Mouse (Mus musculus): ENCODE data around the gene Bbs2. TPM values are rescaled to one million over a fixed set of nuclear protein-coding genes. Genes with fewer than 3 reads are reported as not detected.

Bbs2 gene
- total and polyA plus RNA-seq, 3 experiments = 10.0 to 13.0 (median 12.0) TPM

GRCm38 (mm10) chr8:94057157-94057854 is 41.4 kb downstream of the Bbs2 start (continued):
- no peak for TF ChIP-seq ZC3H11A (IDR thresholded peaks at IDR 0.05; ENCODE audit: low read depth, low read length)
- no peak for TF ChIP-seq POLR2AphosphoS2 (IDR thresholded peaks at IDR 0.05; ENCODE audit: low read depth, low read length)

DNA sequence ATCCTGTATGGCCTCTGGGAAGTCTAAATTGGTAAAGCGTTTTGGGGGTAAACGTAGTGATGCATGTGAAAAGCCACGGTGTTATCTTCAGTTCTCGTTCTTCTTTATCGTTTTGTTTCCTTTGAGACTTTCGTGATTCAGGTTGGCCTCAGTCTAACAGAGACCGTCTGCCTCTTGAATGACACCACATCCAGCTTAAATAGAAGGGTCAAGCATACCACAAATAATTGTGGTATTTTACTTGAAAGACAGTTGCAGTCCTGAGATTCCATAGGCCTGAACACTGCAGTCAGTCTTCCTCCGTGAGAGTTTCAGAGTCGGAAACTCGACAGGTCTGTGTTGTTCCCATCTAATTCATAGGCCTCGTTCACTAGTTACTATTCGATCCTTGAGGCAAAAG is 46.0 kb downstream of the Bbs2 start:
- H3K27me3 ChIP-seq (replicated peaks) = no peaks in the 10 kb centered on the region
- dilution Hi-C loops (cut with MboI; ENCODE audit: extremely low pct_ligation_motif_present, extremely low pct_unique_long_range_greater_than_20kb, low sequenced_read_pairs) (no loop called here), in situ Hi-C loops (cut with MboI; ENCODE audit: low pct_ligation_motif_present, low pct_unique_long_range_greater_than_20kb, low sequenced_read_pairs) (no loop called here)
- peaks cover 46 to 83% of the 10 kb centered on the region in 2 experiments for H3K36me3 ChIP-seq (replicated peaks in 1 of 2; ENCODE audit: control insufficient read depth in 1 of 2, insufficient read depth in 1 of 2, low read length in 1 of 2)
- DNase-seq (ENCODE audit: extremely low read depth) = no peak
- H3K9ac ChIP-seq (ENCODE audit: insufficient read depth, low read depth) = no peak overlapping the region
- TF ChIP-seq ZKSCAN1 (IDR thresholded peaks at IDR 0.05; ENCODE audit: borderline replicate concordance, low read depth, low read length) = no peak
- TF ChIP-seq MAX (IDR thresholded peaks at IDR 0.05; ENCODE audit: low read length) = no peak
- TF ChIP-seq JUND (conservative IDR thresholded peaks at IDR 0.05; ENCODE audit: low read depth, low read length) = no peak
- no peak for TF ChIP-seq POLR2A (IDR thresholded peaks at IDR 0.05; ENCODE audit: low read depth, low read length)
- TF ChIP-seq ELF1 (IDR thresholded peaks at IDR 0.05; ENCODE audit: low read depth, low read length) = no peak
- TF ChIP-seq EP300 (IDR thresholded peaks at IDR 0.05; ENCODE audit: low read length) = no peak
- no peak for TF ChIP-seq USF2 (conservative IDR thresholded peaks at IDR 0.05; ENCODE audit: low read depth, low read length)
- TF ChIP-seq NRF1 (IDR thresholded peaks at IDR 0.05; ENCODE audit: low read depth, low read length) = no peak
- no peak for TF ChIP-seq RCOR1 (conservative IDR thresholded peaks at IDR 0.05; ENCODE audit: low read depth, low read length)
- TF ChIP-seq RAD21 (IDR thresholded peaks at IDR 0.05; ENCODE audit: low read depth, low read length) = no peak
- TF ChIP-seq MYC (IDR thresholded peaks at IDR 0.05; ENCODE audit: low read depth, low read length) = no peak
- TF ChIP-seq MAZ (IDR thresholded peaks at IDR 0.05; ENCODE audit: low read depth, low read length) = no peak
- no peak for TF ChIP-seq CHD1 (IDR thresholded peaks at IDR 0.05; ENCODE audit: low read depth, low read length)
- TF ChIP-seq USF1 (IDR thresholded peaks at IDR 0.05; ENCODE audit: low read depth, low read length) = no peak
- no peak for TF ChIP-seq MXI1 (IDR thresholded peaks at IDR 0.05; ENCODE audit: low read depth, low read length)
- no peak for TF ChIP-seq ETS1 (conservative IDR thresholded peaks at IDR 0.05; ENCODE audit: low read depth, low read length)
- no peak for TF ChIP-seq CTCF (conservative IDR thresholded peaks at IDR 0.05 in 1 of 2, IDR thresholded peaks at IDR 0.05 in 1 of 2; ENCODE audit: low read depth in 2 of 2, low read length in 2 of 2)
- TF ChIP-seq CHD2 (IDR thresholded peaks at IDR 0.05; ENCODE audit: low read length) = no peak
- no peak for TF ChIP-seq BHLHE40 (IDR thresholded peaks at IDR 0.05; ENCODE audit: low read depth, low read length)
- H3K4me2 ChIP-seq (ENCODE audit: insufficient read depth, low read depth, poor library complexity, severe bottlenecking) = no peak overlapping the region
- H3K4me3 ChIP-seq (replicated peaks in 1 of 3; ENCODE audit: low read depth in 2 of 3, low read length in 2 of 3, poor library complexity in 1 of 3) = no peak overlapping the region
- H3K9me3 ChIP-seq (replicated peaks; ENCODE audit: low read length) = no peaks in the 10 kb centered on the region
- H3K4me1 ChIP-seq (ENCODE audit: control insufficient read depth in 1 of 2, insufficient read depth in 2 of 2) = no peaks in the 10 kb centered on the region
- no peaks in the 10 kb centered on the region for H3K79me2 ChIP-seq (replicated peaks; ENCODE audit: control insufficient read depth, extremely low read depth, insufficient read depth, poor library complexity, severe bottlenecking)
- no peak overlapping the region for H3K27ac ChIP-seq (ENCODE audit: insufficient read depth, low read depth)

Measured in CH12.LX (cell line).